ENCODE assay signal across 19 mouse cellular contexts in genomic region chr6:88702887-88703286, GRCm38 (mm10).
"Had no signal": no experiment of that assay in that cellular context is flagged by ENCODE, and none has a peak within 500 bp of the region (broad histone marks: within the 10 kb centered on the region; RNA-seq: fewer than 3 reads in every experiment).

No protein-coding gene starts in this region.

- H3K9me3 ChIP-seq: midbrain, embryonic 10.5 days; midbrain, embryonic 12.5 days; neural tube, embryonic 13.5 days; neural tube, embryonic 15.5 days had no signal

- H3K27ac ChIP-seq: midbrain, embryonic 10.5 days; midbrain, embryonic 12.5 days; neural tube, embryonic 13.5 days; neural tube, embryonic 15.5 days had no signal

- H3K9ac ChIP-seq: liver, postnatal 0 days; lung, embryonic 14.5 days; midbrain, embryonic 12.5 days; neural tube, embryonic 13.5 days; neural tube, embryonic 15.5 days had no signal

- H3K4me1 ChIP-seq: midbrain, embryonic 10.5 days; midbrain, embryonic 12.5 days; neural tube, embryonic 13.5 days had no signal

- ATAC-seq: liver, postnatal 0 days; midbrain, embryonic 16.5 days had no signal

- H3K4me2 ChIP-seq: lung, embryonic 14.5 days; midbrain, embryonic 12.5 days; neural tube, embryonic 13.5 days; neural tube, embryonic 15.5 days had no signal

- H3K27me3 ChIP-seq: midbrain, embryonic 12.5 days; neural tube, embryonic 13.5 days; neural tube, embryonic 15.5 days had no signal

- DNase-seq: liver, postnatal 0 days; lung, embryonic 14.5 days; lung, postnatal 10 days; lung, postnatal 4 days; midbrain, embryonic 14.5 days; retina, postnatal 1 day; right cerebral cortex, adult 18-20 months; right cerebral cortex, postnatal 25 days; right cerebral cortex, postnatal 4 days; spleen, adult 18-20 months; thymus, adult 18-20 months; thymus, postnatal 14 days; thymus, postnatal 36 days had no signal

- H3K36me3 ChIP-seq: midbrain, embryonic 10.5 days; midbrain, embryonic 12.5 days; neural tube, embryonic 13.5 days; neural tube, embryonic 15.5 days had no signal

- H3K4me3 ChIP-seq: midbrain, embryonic 10.5 days; midbrain, embryonic 12.5 days; myocyte; neural tube, embryonic 13.5 days; neural tube, embryonic 15.5 days had no signal
